Mouse (Mus musculus): ENCODE measurements around the gene Cul3.

- no peak for TF ChIP-seq CTCF (IDR thresholded peaks at IDR 0.05; ENCODE audit: low read depth)
- no peak for TF ChIP-seq EP300 (optimal IDR thresholded peaks at IDR 0.05)
Observed at GRCm38 (mm10) chr1:80371189-80371889, 31.1 kb upstream of the Cul3 start.
